Mouse (Mus musculus): ENCODE measurements around the gene Cpne6. TPM values are rescaled to one million over a fixed set of nuclear protein-coding genes. Genes with fewer than 3 reads are reported as not detected.

Cpne6 gene
- polyA plus RNA-seq, 1 experiment from 2014 or later, result 0.40 TPM

GRCm38 (mm10) chr14:55559799-55560201, 49.6 kb downstream of the Cpne6 start, which contains the start of gene Dcaf11:
TSS of gene Dcaf11 (plus strand) at chr14:55560006.
- Histone ChIP-seq H3K9ac (peak within 1 kb of the TSS; percentile 74), H3K4me1 (replicated peaks) (peaks cover 13% of the 10 kb centered on the region), H3K4me3 (replicated peaks) (peak within 1 kb of the TSS; percentile 61), H3K9me3 (no peaks in the 10 kb centered on the region), H3K4me2 (replicated peaks) (peak within 1 kb of the TSS; percentile 68), H3K27ac (peak within 1 kb of the TSS; percentile 97), H3K36me3 (peaks cover 7% of the 10 kb centered on the region; the same call in 1 of the 2 replicates), H3K27me3 (replicated peaks) (no peaks in the 10 kb centered on the region)
- WGBS, result under 1% methylated on average over 27 of the region's 27 CpGs
- ATAC-seq, result peak; percentile 89

GRCm38 (mm10) chr14:55560202-55561073, 50.2 kb downstream of the Cpne6 start, which contains the start of gene A730061H03Rik:
TSS of gene A730061H03Rik (minus strand) at chr14:55560406.
- Histone ChIP-seq H3K9ac (peak within 1 kb of the TSS; percentile 74), H3K9me3 (no peaks in the 10 kb centered on the region), H3K4me3 (replicated peaks) (peak within 1 kb of the TSS; percentile 61), H3K4me1 (replicated peaks) (peaks cover 13% of the 10 kb centered on the region), H3K27ac (peak within 1 kb of the TSS; percentile 97), H3K4me2 (replicated peaks) (peak within 1 kb of the TSS; percentile 68), H3K27me3 (replicated peaks) (no peaks in the 10 kb centered on the region), H3K36me3 (peaks cover 14% of the 10 kb centered on the region)
- under 1% methylated on average over 51 of the region's 51 CpGs for WGBS
- peak; percentile 96 for ATAC-seq

- 84% methylated on average over 10 of the region's 10 CpGs for WGBS
- no peak for ATAC-seq
Observed at GRCm38 (mm10) chr14:55561860-55562259, 51.6 kb downstream of the Cpne6 start.

GRCm38 (mm10) chr14:55563249-55563648, 53.0 kb downstream of the Cpne6 start:
- H3K36me3 ChIP-seq, result peaks cover 23% of the 10 kb centered on the region

More at GRCm38 (mm10) chr14:55561860-55562259, 51.6 kb downstream of the Cpne6 start:
- Histone ChIP-seq H3K9ac (no peak overlapping the region), H3K4me1 (replicated peaks) (peaks cover 13% of the 10 kb centered on the region), H3K27ac (no peak overlapping the region), H3K4me3 (replicated peaks) (no peak overlapping the region), H3K36me3 (peaks cover 22% of the 10 kb centered on the region), H3K4me2 (replicated peaks) (0 out of 2 replicates have a peak overlapping the region, but pooled peaks have one; percentile 68), H3K27me3 (replicated peaks) (no peaks in the 10 kb centered on the region), H3K9me3 (no peaks in the 10 kb centered on the region)

GRCm38 (mm10) chr14:55565748-55566147, 55.5 kb downstream of the Cpne6 start:
- H3K4me2 ChIP-seq (replicated peaks), result no peak overlapping the region
- peaks cover 13% of the 10 kb centered on the region for H3K4me1 ChIP-seq (replicated peaks)
- no peaks in the 10 kb centered on the region for H3K27me3 ChIP-seq (replicated peaks)
- no peak overlapping the region for H3K9ac ChIP-seq
- no peaks in the 10 kb centered on the region for H3K9me3 ChIP-seq
- no peak overlapping the region for H3K27ac ChIP-seq
- ATAC-seq, result no peak
- peaks cover 29% of the 10 kb centered on the region for H3K36me3 ChIP-seq
- no peak overlapping the region for H3K4me3 ChIP-seq (replicated peaks)
- WGBS, result 67% methylated on average over 3 of the region's 3 CpGs

More at GRCm38 (mm10) chr14:55563249-55563648, 53.0 kb downstream of the Cpne6 start:
- Histone ChIP-seq H3K27ac (no peak overlapping the region), H3K9me3 (no peaks in the 10 kb centered on the region), H3K4me2 (replicated peaks) (no peak overlapping the region), H3K4me3 (replicated peaks) (no peak overlapping the region), H3K27me3 (replicated peaks) (no peaks in the 10 kb centered on the region), H3K4me1 (replicated peaks) (peaks cover 13% of the 10 kb centered on the region), H3K9ac (no peak overlapping the region)
- WGBS, result 91% methylated on average over 11 of the region's 11 CpGs
- ATAC-seq, result no peak

Other genes with a start within 250 kb of the Cpne6 start
- gene Dhrs4, start 31.7 kb upstream of the Cpne6 start, polyA plus RNA-seq (2015; fragmentation: Nextera tagmentation; extraction: Ambion mirVana), result 137 and 139 TPM in 2 replicates
- gene Carmil3, start 19.8 kb upstream of the Cpne6 start, polyA plus RNA-seq (2015; fragmentation: Nextera tagmentation; extraction: Ambion mirVana), result 2.2 and 2.4 TPM in 2 replicates
- not detected in 2 replicates for gene Nrl, start 14.5 kb downstream of the Cpne6 start, polyA plus RNA-seq (2015; fragmentation: Nextera tagmentation; extraction: Ambion mirVana)
- 48.8 and 50.8 TPM in 2 replicates for gene Pck2, start 29.8 kb downstream of the Cpne6 start, polyA plus RNA-seq (2015; fragmentation: Nextera tagmentation; extraction: Ambion mirVana)
- gene Dcaf11, start 49.6 kb downstream of the Cpne6 start, polyA plus RNA-seq (2015; fragmentation: Nextera tagmentation; extraction: Ambion mirVana), result 72.8 and 86.2 TPM in 2 replicates
- 2.2 and 2.4 TPM in 2 replicates for gene A730061H03Rik, start 50.0 kb downstream of the Cpne6 start, polyA plus RNA-seq (2015; fragmentation: Nextera tagmentation; extraction: Ambion mirVana)
- gene Fitm1, start 65.2 kb downstream of the Cpne6 start, polyA plus RNA-seq (2015; fragmentation: Nextera tagmentation; extraction: Ambion mirVana), result 0.49 and 0.72 TPM in 2 replicates
- 197 and 207 TPM in 2 replicates for gene Psme1, start 67.7 kb downstream of the Cpne6 start, polyA plus RNA-seq (2015; fragmentation: Nextera tagmentation; extraction: Ambion mirVana)
- gene Emc9, start 74.9 kb downstream of the Cpne6 start, polyA plus RNA-seq (2015; fragmentation: Nextera tagmentation; extraction: Ambion mirVana), result 9.6 and 11.6 TPM in 2 replicates
- gene Psme2, start 80.7 kb downstream of the Cpne6 start, polyA plus RNA-seq (2015; fragmentation: Nextera tagmentation; extraction: Ambion mirVana), result 343 and 366 TPM in 2 replicates
- 15.7 and 16.3 TPM in 2 replicates for gene Rnf31, start 81.3 kb downstream of the Cpne6 start, polyA plus RNA-seq (2015; fragmentation: Nextera tagmentation; extraction: Ambion mirVana)
- 10.5 and 10.8 TPM in 2 replicates for gene Irf9, start 93.1 kb downstream of the Cpne6 start, polyA plus RNA-seq (2015; fragmentation: Nextera tagmentation; extraction: Ambion mirVana)
- gene Rec8, start 107.6 kb downstream of the Cpne6 start, polyA plus RNA-seq (2015; fragmentation: Nextera tagmentation; extraction: Ambion mirVana), result 8.2 and 10.5 TPM in 2 replicates
- gene Ipo4, start 125.5 kb downstream of the Cpne6 start, polyA plus RNA-seq (2015; fragmentation: Nextera tagmentation; extraction: Ambion mirVana), result 63.8 and 72.8 TPM in 2 replicates
- 0.86 and 2.6 TPM in 2 replicates for gene Gm49378, start 127.5 kb downstream of the Cpne6 start, polyA plus RNA-seq (2015; fragmentation: Nextera tagmentation; extraction: Ambion mirVana)
- gene Tm9sf1, start 133.4 kb downstream of the Cpne6 start, polyA plus RNA-seq (2015; fragmentation: Nextera tagmentation; extraction: Ambion mirVana), result 119 and 124 TPM in 2 replicates
- gene Tssk4, start 139.7 kb downstream of the Cpne6 start, polyA plus RNA-seq (2015; fragmentation: Nextera tagmentation; extraction: Ambion mirVana), result 0.75 and 1.2 TPM in 2 replicates
- 58.4 and 62.1 TPM in 2 replicates for gene Mdp1, start 150.1 kb downstream of the Cpne6 start, polyA plus RNA-seq (2015; fragmentation: Nextera tagmentation; extraction: Ambion mirVana)
- 58.6 and 58.7 TPM in 2 replicates for gene Gmpr2, start 161.5 kb downstream of the Cpne6 start, polyA plus RNA-seq (2015; fragmentation: Nextera tagmentation; extraction: Ambion mirVana)
- 510 and 527 TPM in 2 replicates for gene Nedd8, start 161.7 kb downstream of the Cpne6 start, polyA plus RNA-seq (2015; fragmentation: Nextera tagmentation; extraction: Ambion mirVana)
- 35.8 and 38.7 TPM in 2 replicates for gene Tinf2, start 171.4 kb downstream of the Cpne6 start, polyA plus RNA-seq (2015; fragmentation: Nextera tagmentation; extraction: Ambion mirVana)
- gene Tgm1, start 203.5 kb downstream of the Cpne6 start, polyA plus RNA-seq (2015; fragmentation: Nextera tagmentation; extraction: Ambion mirVana), result 1.1 and 1.2 TPM in 2 replicates
- 34.1 and 34.9 TPM in 2 replicates for gene Rabggta, start 211.8 kb downstream of the Cpne6 start, polyA plus RNA-seq (2015; fragmentation: Nextera tagmentation; extraction: Ambion mirVana)
- 99.4 and 117 TPM in 2 replicates for gene Dhrs1, start 235.2 kb downstream of the Cpne6 start, polyA plus RNA-seq (2015; fragmentation: Nextera tagmentation; extraction: Ambion mirVana)
- 35.6 and 36.0 TPM in 2 replicates for gene Nop9, start 235.2 kb downstream of the Cpne6 start, polyA plus RNA-seq (2015; fragmentation: Nextera tagmentation; extraction: Ambion mirVana)
- 52.7 and 63.5 TPM in 2 replicates for gene Cideb, start 248.0 kb downstream of the Cpne6 start, polyA plus RNA-seq (2015; fragmentation: Nextera tagmentation; extraction: Ambion mirVana)

All from intestine, embryonic 15.5 days (tissue).